Mouse (Mus musculus): Measurements from ENCODE around the gene Pigk.

The Pigk gene

DNA sequence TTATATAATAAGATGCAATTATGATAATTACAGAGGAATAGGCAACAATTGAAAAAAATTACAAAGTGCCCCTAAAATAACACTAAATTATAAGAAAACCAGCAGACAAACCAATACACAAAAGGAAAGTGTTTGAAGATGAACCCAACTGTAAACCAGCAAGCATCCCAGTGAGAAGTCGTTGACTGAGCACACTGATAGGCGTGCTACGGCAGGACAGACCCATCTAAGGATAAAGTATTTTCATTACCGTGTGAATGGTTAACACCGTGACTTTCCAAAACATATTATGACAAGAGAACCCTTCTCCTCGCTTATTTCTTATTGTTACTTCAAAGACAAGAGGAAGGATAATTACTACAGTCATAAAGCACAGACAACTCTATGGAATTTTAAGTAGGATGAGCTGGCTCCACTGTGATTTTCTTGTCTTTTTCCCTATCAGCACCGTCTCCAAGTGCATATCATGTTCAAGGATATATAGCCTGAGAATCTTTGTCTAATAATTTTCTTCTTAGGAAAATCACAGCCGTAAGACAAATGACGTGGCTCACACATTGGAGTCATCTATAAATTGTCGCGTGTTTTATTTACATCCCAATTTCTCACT is 233.2 kb downstream of the Pigk start:
- DNase-seq, result no peak

GRCm38 (mm10) chr3:152948556-152948955 is 234.7 kb downstream of the Pigk start:
- no peak for DNase-seq

DNA sequence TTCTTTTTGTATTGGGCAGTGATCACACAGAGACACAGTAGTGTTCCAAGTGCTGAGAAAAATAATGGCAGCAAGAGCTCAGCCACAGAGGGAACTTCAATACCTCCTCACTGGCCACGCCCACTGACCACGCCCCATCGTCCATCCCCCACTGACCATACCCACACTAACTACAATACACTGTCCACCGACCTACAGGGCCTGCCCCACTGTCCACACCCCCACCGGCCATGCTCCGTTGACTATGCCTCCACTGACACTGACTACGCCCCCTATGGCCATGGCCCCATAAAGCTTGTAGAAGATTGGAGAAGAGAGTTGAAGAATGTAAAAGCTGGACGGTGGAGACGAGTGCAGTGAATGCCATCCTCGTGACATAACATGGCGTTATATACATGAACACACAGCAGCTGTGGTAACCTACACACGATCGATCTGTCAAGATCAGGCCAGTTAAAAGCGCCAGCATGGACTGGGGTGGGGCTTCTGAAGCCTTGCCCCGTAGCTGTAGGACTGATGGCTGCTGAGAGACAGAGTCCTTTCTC is 235.4 kb downstream of the Pigk start:
- no peak for DNase-seq

DNA sequence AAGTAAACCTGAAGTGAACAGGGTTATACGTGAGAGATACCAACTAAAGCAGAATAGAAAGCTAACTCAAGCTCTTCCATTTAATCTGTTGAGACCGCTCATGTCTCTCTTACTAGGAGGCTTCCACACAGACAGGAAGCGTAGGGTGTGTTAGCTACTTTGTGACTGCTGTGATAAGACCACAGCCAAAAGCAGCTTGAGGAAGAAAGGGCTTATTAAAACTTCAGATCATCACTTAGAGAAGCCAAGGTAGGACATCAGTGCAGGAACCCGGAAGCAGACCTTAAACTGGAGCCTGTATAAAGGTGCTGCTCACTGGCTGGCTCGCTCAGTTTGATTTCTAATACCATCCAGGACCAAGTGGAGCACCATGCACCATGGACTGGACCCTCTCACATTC is 236.4 kb downstream of the Pigk start:
- DNase-seq, result no peak

DNA sequence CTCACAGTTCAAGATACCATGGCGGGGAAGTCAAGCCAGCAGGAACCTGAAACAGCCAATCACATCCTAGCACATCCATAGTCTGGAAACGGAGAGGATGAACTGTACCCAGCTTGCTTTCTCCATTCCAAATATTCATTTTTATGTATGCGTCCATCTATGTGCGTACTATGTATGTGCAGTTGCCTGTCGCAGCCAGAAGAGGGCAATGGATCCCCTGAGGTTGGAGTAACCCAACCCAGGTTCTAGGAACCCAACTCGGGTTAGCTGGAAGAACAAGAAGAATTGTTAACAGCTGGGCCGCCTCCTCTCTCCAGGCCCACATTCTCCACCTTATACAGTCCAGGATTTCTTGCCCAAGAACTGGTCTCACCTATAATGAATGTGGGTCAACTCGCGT is 237.0 kb downstream of the Pigk start:
- DNase-seq, result no peak

- DNase-seq, result no peak
Observed at GRCm38 (mm10) chr3:152951634-152952545, 238.0 kb downstream of the Pigk start.

GRCm38 (mm10) chr3:152956038-152956437 is 242.1 kb downstream of the Pigk start:
- no peak for DNase-seq

GRCm38 (mm10) chr3:152956771-152957170 is 242.9 kb downstream of the Pigk start:
- no peak for DNase-seq

DNA sequence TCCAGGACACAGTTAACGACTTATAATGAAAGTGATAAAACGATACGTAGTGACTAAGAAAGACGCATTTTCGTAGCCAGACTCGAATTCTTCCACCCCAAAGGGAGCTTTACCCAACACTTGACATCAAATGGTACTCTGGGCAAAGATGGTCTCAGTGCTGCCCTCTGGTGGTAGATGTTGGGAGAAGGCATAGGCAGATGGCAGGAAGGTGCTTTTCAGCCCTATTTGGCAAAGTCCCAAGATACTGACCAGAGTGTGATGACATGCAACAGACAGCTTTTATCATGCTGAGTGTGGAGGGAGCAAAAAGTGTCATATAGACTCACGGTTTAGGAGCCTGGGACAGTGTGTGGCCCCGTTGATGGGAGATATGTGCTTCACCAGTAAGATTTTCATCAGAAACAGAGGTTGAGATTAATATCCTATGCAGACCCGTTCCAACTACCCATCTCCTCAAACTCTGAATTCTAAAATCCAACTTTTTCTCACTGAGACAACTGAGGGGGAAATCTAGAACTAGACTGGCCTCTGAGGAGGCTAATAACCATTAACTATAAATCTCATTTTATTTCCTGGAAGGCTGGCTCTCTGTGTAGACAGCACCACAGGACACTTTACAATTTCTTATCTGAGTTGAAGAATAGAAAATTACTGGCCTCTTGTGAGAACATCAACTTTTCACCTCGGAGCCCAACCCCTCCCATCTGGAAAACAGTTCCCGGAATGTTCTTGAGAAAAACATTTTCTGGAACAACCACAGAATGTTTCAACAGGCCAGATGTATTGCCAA is 244.7 kb downstream of the Pigk start:
- peak; percentile 59 to 77 for DNase-seq

- no peak for DNase-seq
Observed at GRCm38 (mm10) chr3:152961855-152962376, 248.0 kb downstream of the Pigk start.

- no peak for DNase-seq
Observed at GRCm38 (mm10) chr3:152969774-152970347, 256.0 kb downstream of the Pigk start.

DNA sequence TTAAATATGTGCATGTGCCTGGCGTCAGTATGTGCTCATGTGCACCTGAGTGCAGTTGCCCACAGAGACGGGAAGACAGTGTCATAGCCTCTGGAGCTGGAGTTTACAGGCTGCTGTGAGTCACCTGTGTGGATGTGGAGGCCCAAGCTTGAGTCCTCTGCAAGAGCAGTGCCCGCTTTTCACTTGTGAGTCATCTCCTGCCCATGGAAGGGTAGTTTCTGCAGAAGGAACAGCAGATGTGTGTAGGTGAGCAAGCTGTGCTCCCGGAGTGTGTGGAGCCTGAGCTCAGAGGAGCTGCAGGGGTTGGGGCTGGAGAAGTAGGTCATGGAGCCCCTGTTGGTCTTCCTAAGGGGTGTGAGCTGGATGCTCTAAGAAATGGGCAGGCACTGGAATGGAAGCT is 257.5 kb downstream of the Pigk start:
- DNase-seq, result no peak

GRCm38 (mm10) chr3:152979481-152980092 is 265.7 kb downstream of the Pigk start:
- DNase-seq, result no peak

DNA sequence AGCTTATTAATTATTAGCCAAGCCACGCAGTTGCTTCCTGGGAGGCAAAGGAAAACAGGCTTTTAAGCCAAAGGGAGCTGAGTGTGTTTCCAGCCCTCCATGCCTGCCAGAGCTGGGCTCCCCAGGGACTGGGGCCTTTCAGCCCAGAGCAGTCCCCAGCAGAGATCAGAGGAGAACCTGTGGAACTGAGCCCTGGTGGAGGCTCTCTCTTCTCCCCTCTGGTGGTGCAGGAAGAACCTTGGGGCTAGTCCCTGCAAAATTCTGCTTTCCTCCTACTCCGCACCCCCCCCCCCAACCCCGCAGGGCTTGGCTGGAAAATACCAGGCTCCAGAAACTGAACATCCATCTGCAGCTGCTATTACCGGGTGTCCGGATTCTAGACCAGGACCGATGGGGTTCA is 266.5 kb downstream of the Pigk start:
- DNase-seq, result no peak

DNA sequence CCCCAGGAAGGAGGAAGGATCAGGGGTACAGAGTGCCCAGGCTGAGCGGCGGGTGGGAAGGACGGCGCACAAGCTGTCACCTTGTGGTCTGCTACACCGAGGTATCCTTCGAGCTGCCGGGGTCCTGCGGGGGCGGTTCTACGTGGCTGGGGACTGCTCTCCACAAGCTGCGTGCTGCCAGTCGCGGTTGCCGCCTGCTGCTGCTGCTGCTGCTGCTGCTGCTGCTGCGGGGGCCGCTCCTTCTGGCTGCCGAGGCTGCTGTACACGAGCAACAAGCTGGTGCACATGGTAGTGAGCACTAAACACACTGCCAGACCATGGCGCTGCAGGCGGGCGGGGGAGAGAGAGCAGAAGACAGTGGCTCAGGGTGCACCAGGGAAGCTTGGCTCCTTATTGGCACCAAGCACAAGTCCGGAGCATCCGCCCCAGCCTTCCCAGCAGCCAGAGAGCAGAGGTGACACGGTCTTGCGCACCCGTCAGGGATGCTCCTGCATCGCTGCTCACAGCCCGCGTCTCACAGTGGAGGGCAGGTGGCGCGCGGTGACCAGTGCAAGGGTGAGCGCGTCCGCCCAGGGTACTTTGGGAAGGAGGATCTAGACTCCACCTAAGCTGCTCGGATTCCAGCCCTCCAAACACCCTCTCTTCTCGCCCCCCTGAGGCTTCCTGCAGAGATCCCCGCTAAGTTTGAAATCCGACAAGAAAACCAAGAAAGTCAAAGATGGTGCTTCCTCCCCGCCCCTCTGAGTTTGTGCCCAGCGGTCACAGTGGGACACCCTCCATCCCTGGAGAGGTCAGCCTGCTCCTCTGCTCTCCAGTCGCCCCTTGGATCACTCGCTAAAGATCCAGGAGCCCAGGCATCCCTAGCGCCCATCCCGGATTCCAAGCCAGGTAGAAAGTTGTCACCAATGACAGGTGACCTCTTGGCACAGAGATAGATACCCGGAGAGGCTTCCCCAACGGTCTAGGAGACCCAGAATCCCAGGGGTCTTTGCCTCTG is 267.4 kb downstream of the Pigk start:
- DNase-seq, result peak; percentile 52 to 72

- peak; percentile 50 to 56 for DNase-seq
Observed at GRCm38 (mm10) chr3:152981988-152982387, 268.1 kb downstream of the Pigk start, which contains the start of gene St6galnac5. Gene St6galnac5 (minus strand): TSS chr3:152982246.

DNA sequence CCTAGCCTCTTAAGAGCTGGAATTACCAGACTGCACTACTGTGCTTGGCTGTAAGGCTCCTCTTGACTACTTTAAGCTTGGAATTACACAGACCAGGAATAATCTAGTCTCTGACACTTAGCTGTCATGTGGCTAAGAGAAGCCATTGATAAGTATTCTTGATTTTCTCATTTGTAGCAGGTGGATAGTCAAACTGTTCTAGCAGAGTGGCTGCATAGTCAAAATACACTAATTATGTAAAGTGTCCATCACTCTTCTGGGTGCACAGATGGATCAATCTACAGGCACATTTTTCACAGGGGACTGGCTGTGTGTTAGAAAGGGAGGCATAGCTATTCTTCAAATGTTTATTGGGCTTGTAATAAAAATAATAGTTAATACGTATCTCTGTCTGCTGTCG is 276.9 kb downstream of the Pigk start:
- DNase-seq, result no peak

DNA sequence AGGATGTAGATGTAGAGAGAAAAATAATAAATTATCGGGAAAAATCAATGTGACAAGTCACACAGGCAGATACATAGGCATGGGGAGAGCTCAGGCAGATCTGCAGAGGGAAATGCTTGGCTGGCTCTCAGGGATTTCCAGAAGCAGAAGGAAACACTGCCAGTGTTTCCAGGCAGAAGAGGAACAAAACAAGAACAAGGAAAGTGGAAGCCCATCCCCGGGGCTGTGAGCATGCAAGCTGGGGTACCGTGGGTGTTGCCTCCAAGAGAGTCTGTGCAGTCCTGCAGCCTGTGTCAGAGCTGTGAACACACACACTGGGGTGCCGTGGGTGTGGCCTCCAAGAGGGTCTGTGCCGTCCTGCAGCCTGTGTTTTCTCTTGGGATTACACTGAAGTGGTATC is 279.7 kb downstream of the Pigk start:
- DNase-seq, result no peak

GRCm38 (mm10) chr3:152998106-152998505 is 284.2 kb downstream of the Pigk start:
- DNase-seq, result no peak

- no peak for DNase-seq
Observed at GRCm38 (mm10) chr3:152998901-152999300, 285.0 kb downstream of the Pigk start.

DNA sequence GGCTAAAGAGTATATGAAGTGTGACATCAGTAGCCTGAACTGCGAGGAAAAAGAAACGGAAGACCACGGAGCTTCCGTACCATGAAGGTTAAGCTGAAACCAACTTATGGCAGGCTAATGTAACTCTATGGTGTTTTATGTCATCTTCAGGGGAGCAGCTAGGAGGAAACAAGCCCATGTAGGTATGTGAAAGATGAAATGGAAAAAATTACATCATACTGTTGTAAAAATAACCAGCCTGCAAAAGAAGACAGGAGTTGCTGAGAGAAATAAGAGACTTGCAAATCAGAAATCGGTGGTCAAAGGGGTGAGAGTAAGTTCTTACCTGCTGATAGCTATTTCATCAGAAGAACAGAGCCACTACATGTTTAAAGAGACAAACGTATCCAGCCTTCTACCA is 293.0 kb downstream of the Pigk start:
- no peak for DNase-seq
